Mouse (Mus musculus): ENCODE measurements around the gene Cntnap5c.

The Cntnap5c gene

GRCm38 (mm10) chr17:58003322-58003721 is 234.0 kb downstream of the Cntnap5c start:
- no peak for DNase-seq (ENCODE audit: low spot score)

GRCm38 (mm10) chr17:58004491-58004890 is 235.1 kb downstream of the Cntnap5c start:
- no peak for DNase-seq (ENCODE audit: low spot score)

- no peak for DNase-seq (ENCODE audit: low spot score)
Measured at GRCm38 (mm10) chr17:58041178-58041577, 271.8 kb downstream of the Cntnap5c start.

GRCm38 (mm10) chr17:58045149-58045548 is 275.8 kb downstream of the Cntnap5c start:
- DNase-seq (ENCODE audit: low spot score), result no peak

- DNase-seq (ENCODE audit: low spot score), result no peak
Measured at GRCm38 (mm10) chr17:58069912-58070311, 300.5 kb downstream of the Cntnap5c start.

- no peak for DNase-seq (ENCODE audit: low spot score)
Measured at GRCm38 (mm10) chr17:58082676-58083075, 313.3 kb downstream of the Cntnap5c start.

GRCm38 (mm10) chr17:58104505-58104904 is 335.1 kb downstream of the Cntnap5c start:
- no peak for DNase-seq (ENCODE audit: low spot score)

- no peak for DNase-seq (ENCODE audit: low spot score)
Measured at GRCm38 (mm10) chr17:58107901-58108300, 338.5 kb downstream of the Cntnap5c start.

- DNase-seq (ENCODE audit: low spot score), result no peak
Measured at GRCm38 (mm10) chr17:58108335-58108734, 339.0 kb downstream of the Cntnap5c start.

- no peak for DNase-seq (ENCODE audit: low spot score)
Measured at GRCm38 (mm10) chr17:58187171-58187570, 417.8 kb downstream of the Cntnap5c start.

- DNase-seq (ENCODE audit: low spot score), result no peak
Measured at GRCm38 (mm10) chr17:58201148-58201547, 431.8 kb downstream of the Cntnap5c start.

GRCm38 (mm10) chr17:58268058-58268457 is 498.7 kb downstream of the Cntnap5c start:
- DNase-seq (ENCODE audit: low spot score), result no peak

- DNase-seq (ENCODE audit: low spot score), result no peak
Measured at GRCm38 (mm10) chr17:58351310-58351709, 581.9 kb downstream of the Cntnap5c start.

- no peak for DNase-seq (ENCODE audit: low spot score)
Measured at GRCm38 (mm10) chr17:58356224-58356623, 586.9 kb downstream of the Cntnap5c start.

- no peak for DNase-seq (ENCODE audit: low spot score)
Measured at GRCm38 (mm10) chr17:58363582-58364267, 594.4 kb downstream of the Cntnap5c start.

GRCm38 (mm10) chr17:58370089-58370488 is 600.7 kb downstream of the Cntnap5c start:
- no peak for DNase-seq (ENCODE audit: low spot score)

- no peak for DNase-seq (ENCODE audit: low spot score)
Measured at GRCm38 (mm10) chr17:58407769-58408168, 638.4 kb downstream of the Cntnap5c start.

- no peak for DNase-seq (ENCODE audit: low spot score)
Measured at GRCm38 (mm10) chr17:58408756-58409155, 639.4 kb downstream of the Cntnap5c start.

- DNase-seq (ENCODE audit: low spot score), result no peak
Measured at GRCm38 (mm10) chr17:58437443-58437842, 668.1 kb downstream of the Cntnap5c start.

Data from c-Kit-positive CD71-positive TER-119-positive erythroid progenitor cells, embryonic 14.5 days (primary cell).